Mouse (Mus musculus): Measurements from ENCODE around the gene Nat10.

Nat10 gene

GRCm38 (mm10) chr2:103673609-103674008 lies 87.5 kb downstream of the Nat10 start:
- in situ Hi-C loops (cut with MboI, MseI), result loop anchor here (5.0 to 25.0 kb wide), 4 partner anchors 39 to 1189 kb away; partner anchors contain the start of gene Ccdc73 (in 1 of the 2)

GRCm38 (mm10) chr2:103672573-103673119 lies 88.4 kb downstream of the Nat10 start:
- in situ Hi-C loops (cut with MboI, MseI), result loop anchor here (5.0 to 25.0 kb wide), 4 partner anchors 40 to 1190 kb away; partner anchors contain the start of gene Ccdc73 (in 1 of the 2)

Data from T-helper 17 cell (primary cell).